Mouse (Mus musculus) cerebellum, adult 2 months (tissue): ENCODE results near the gene Cenps.

ENCODE experiments used
- CTCF ChIP-seq: fragments of 200-500 bp; IDR thresholded peaks from 2 replicates; pipeline ENCODE4 v1.5.1; 2011; ENCODE audit warnings: low read depth, mild to moderate bottlenecking, control low read depth, low read length, moderate library complexity, borderline replicate concordance; ENCODE audit not compliant: insufficient read depth
- POLR2A ChIP-seq: fragments of 200-500 bp; IDR thresholded peaks from 2 replicates; pipeline ENCODE4 v1.6.1; 2011; ENCODE audit warnings: low read length, control low read depth, borderline replicate concordance; ENCODE audit not compliant: insufficient read depth

GRCm38 (mm10) chr4:149103875-149104561 lies 33.4 kb downstream of the Cenps start, which contains the start of gene Dffa:
- TF ChIP-seq CTCF (no peak), POLR2A (peak; percentile 73; the same call in 1 of the 2 replicates)
